Mouse (Mus musculus) hindbrain, postnatal 0 days (tissue): ENCODE measurements around the gene Cntln. TPM values are rescaled to one million over a fixed set of nuclear protein-coding genes. Genes with fewer than 3 reads are reported as not detected.
A peak's percentile ranks its signal among the peaks of the same experiment; 100 is the strongest.

Source experiments
- ATAC-seq: fragments of 200-750 bp; cut with Nextera tagmentation; 2 replicates; pipeline ENCODE4 v1.8.0; 2017; ENCODE audit warnings: mild to moderate bottlenecking, moderate TSS enrichment, moderate library complexity
- DNase-seq: peaks from one replicate; pipeline ENCODE4 v3.0.0-alpha.2; 2015; ENCODE audit warnings: low spot score
- H3K27ac ChIP-seq: fragments of 300-500 bp; sonication (generic); 2 replicates; pipeline ENCODE4 v1.5.1; 2014; ENCODE audit warnings: mild to moderate bottlenecking
- H3K27me3 ChIP-seq: fragments of 300-500 bp; sonication (generic); 2 replicates; pipeline ENCODE4 v1.6.1; 2014; ENCODE audit warnings: low read length, mixed read lengths; ENCODE audit not compliant: insufficient read depth
- H3K36me3 ChIP-seq: fragments of 300-500 bp; sonication (generic); 2 replicates; pipeline ENCODE4 v1.6.1; 2014; ENCODE audit warnings: low read length, mixed read lengths; ENCODE audit not compliant: insufficient read depth
- H3K4me1 ChIP-seq: fragments of 300-500 bp; sonication (generic); 2 replicates; pipeline ENCODE4 v1.6.1; 2014; ENCODE audit warnings: antibody characterized with exemption, low read length, mixed read lengths; ENCODE audit not compliant: insufficient read depth
- H3K4me2 ChIP-seq: fragments of 300-500 bp; sonication (generic); 2 replicates; pipeline ENCODE4 v1.6.1; 2014; ENCODE audit warnings: low read depth, mild to moderate bottlenecking, low read length, moderate library complexity, mixed read lengths
- H3K4me3 ChIP-seq: fragments of 300-500 bp; sonication (generic); 2 replicates; pipeline ENCODE4 v1.5.1; 2014; ENCODE audit warnings: low read length
- H3K9ac ChIP-seq: fragments of 300-500 bp; sonication (generic); replicated peaks from 2 replicates; pipeline ENCODE4 v1.6.1; 2014; ENCODE audit warnings: mild to moderate bottlenecking, low read length, moderate library complexity, mixed read lengths
- H3K9me3 ChIP-seq: fragments of 300-500 bp; sonication (generic); 2 replicates; pipeline ENCODE4 v1.6.1; 2016; ENCODE audit warnings: low read length, mixed read lengths
- CTCF ChIP-seq: IDR thresholded peaks from 2 replicates; pipeline ENCODE4 v1.5.1; 2016; ENCODE audit warnings: antibody characterized with exemption, control low read depth, low read depth
- WGBS: fragments of 180-500 bp; shearing (Covaris S2); extraction: QIAGEN DNeasy Blood & Tissue Kit; methylation state at CpG from one replicate; pipeline ENCODE4 v1.1.7; 2014; 5-methylcytosine and 5-hydroxymethylcytosine counted together
- polyA plus RNA-seq: library from polyadenylated mRNA; unstranded; fragments of >200 nt; fragmentation: Nextera tagmentation; extraction: Ambion mirVana; gene quantifications from 2 replicates; pipeline ENCODE4 v1.2.1, GENCODE M21; 2015
- total RNA-seq: library from RNA; depleted of rRNA; stranded (reverse); fragments of >200 nt; gene quantifications from 2 replicates; pipeline ENCODE4 v1.2.3, GENCODE M21; 2014

The Cntln gene
- total and polyA plus RNA-seq, 2 experiments from 2014 or later: 5.9 to 9.2 TPM

DNA sequence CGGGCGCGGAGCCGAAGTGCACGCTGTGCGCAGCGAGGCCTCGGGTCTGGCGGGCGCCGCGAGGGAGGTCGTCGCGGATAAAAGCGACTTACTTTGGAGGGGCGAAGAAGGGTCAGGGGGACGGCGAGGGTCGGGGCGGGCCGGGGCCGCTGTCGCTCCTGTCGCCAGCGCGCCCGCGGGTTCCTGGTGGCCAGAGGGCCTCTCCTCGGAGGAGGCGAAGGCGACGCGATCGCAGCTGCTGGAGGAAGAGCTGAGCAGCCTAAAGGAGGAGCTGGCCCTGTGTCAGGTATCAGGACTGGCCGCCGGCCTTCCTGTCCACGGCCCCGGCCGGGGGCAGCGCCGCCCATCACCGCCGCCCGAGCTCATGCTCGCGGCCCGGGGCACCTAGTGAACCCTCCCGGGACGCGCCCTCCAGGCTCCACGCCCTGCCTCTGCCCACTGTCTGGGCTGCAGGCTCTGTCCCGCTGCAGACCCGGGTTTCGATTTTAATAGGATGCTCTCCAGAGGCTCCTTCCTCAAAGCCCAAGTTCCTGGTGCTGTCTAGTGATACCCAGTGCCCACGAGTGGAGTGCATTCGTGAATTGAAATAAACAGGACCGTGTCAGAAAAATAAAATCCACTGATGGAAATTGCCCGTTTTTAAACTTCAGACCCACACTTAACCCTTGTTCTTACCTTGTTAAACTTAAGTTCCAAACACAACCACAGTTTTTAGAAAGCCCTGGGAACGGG is 596 bp downstream of the Cntln start:
- Histone ChIP-seq H3K4me2 (peak overlapping the region; percentile 93), H3K4me1 (no peaks in the 10 kb centered on the region), H3K27me3 (no peaks in the 10 kb centered on the region), H3K27ac (peak overlapping the region; percentile 81), H3K9me3 (no peaks in the 10 kb centered on the region), H3K9ac (peak overlapping the region; percentile 88), H3K36me3 (no peaks in the 10 kb centered on the region), H3K4me3 (peak overlapping the region; percentile 91)
- ATAC-seq: peak; percentile 73; the same call in 1 of the 2 replicates
- WGBS: 2% methylated on average over 53 of the region's 60 CpGs
- peak; percentile 61 for DNase-seq
- TF ChIP-seq CTCF: no peak

DNA sequence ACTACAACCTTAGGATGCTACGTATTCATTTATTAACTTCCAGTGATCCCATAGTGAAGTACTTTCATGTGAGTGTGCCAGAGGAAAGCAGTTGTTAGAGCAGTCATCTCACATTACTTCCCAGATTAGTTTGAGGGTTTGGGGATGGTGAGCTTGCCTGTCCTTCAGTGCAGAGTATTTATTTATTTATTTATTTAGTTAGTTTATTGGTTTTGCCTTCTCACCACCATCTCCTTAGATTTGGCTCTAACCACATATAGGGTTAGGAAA is 1.1 kb downstream of the Cntln start:
- no peak overlapping the region for H3K27ac ChIP-seq
- H3K36me3 ChIP-seq: no peaks in the 10 kb centered on the region
- no peaks in the 10 kb centered on the region for H3K9me3 ChIP-seq
- DNase-seq (peak; percentile 3), ATAC-seq (no peak)
- no peaks in the 10 kb centered on the region for H3K4me1 ChIP-seq
- H3K27me3 ChIP-seq: no peaks in the 10 kb centered on the region
- peak overlapping the region; percentile 88 for H3K9ac ChIP-seq
- H3K4me3 ChIP-seq: peak overlapping the region; percentile 91
- no peak for TF ChIP-seq CTCF
- peak overlapping the region; percentile 93 for H3K4me2 ChIP-seq
- 26% methylated on average over 1 of the region's 1 CpGs for WGBS

DNA sequence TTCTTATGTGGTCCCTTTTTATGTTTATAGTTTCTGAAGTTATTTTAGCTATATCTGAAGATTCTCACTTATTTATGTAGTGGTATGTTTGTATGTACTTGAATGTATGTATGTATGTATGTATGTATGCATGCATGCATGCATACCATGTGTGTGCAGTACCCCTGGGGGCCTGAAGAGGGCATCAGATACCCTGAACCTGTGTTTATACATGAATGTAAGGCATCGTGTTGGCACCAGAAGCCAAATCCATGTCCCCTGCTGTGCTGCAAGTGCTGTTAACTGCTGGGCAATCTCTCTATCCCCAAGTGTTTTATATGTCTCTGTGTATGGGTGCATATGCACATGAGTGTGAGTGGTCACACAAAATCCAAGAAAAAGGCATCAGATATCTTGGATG is 34.3 kb downstream of the Cntln start:
- H3K4me3 ChIP-seq: no peak overlapping the region
- no peaks in the 10 kb centered on the region for H3K27me3 ChIP-seq
- H3K4me1 ChIP-seq: no peaks in the 10 kb centered on the region
- no peak overlapping the region for H3K4me2 ChIP-seq
- H3K27ac ChIP-seq: no peak overlapping the region
- H3K9me3 ChIP-seq: no peaks in the 10 kb centered on the region
- WGBS: 75% methylated on average over 1 of the region's 1 CpGs
- DNase-seq (no peak), ATAC-seq (no peak)
- H3K9ac ChIP-seq: no peak overlapping the region
- TF ChIP-seq CTCF: no peak
- no peaks in the 10 kb centered on the region for H3K36me3 ChIP-seq

DNA sequence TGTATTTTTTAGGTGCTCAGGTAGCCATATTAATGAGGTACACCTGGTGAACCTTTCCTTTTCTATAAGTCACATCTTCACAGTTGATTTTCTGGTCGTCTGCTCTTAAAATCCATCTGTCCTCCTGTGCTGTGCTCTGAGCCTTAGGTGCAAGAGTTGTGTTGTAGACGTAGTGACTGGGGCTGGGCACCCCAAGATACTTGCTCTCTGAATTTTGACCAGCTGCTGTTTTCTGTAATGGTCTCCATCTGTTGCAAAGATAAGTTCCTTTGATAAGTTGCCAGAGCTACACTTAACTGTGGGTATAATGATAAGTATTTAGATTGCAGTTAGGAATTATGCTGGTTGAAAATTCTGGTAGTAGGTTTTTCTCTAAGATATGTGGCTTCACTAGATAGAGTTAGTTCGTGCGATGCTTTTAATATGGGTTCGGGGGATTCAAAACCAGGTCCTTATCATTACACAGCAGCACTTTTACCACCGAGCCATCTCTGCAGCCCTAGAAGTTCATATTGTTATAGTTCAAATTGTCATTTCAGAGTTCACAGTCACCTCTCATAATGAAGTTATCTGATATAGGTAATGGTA is 50.3 kb downstream of the Cntln start:
- ATAC-seq: no peak
- Histone ChIP-seq H3K36me3 (no peaks in the 10 kb centered on the region), H3K4me1 (no peaks in the 10 kb centered on the region), H3K4me3 (no peak overlapping the region), H3K27ac (no peak overlapping the region), H3K9me3 (no peaks in the 10 kb centered on the region), H3K4me2 (no peak overlapping the region), H3K27me3 (no peaks in the 10 kb centered on the region), H3K9ac (no peak overlapping the region)
- 92% methylated on average over 6 of the region's 6 CpGs for WGBS
- no peak for DNase-seq
- no peak for TF ChIP-seq CTCF

DNA sequence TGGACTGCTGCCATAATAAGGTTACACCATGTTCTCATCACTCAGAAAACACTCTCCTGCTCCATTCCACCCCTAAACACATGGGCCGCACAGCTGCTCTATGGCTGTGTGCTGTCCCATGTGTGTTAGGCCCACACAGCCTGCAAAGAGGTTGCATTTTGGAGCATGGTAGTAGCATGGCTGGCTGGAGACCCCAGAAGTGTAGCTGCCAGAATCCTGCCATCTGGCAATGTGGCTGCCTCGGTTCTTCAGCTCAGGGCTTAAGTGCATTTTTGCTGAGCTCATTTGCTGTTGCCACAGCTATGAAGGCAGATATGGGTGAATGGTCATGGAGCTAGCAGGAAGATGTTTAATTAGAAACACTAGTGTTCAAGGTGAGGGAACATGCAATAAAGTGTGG is 58.0 kb downstream of the Cntln start:
- Histone ChIP-seq H3K27me3 (no peaks in the 10 kb centered on the region), H3K27ac (no peak overlapping the region), H3K9me3 (no peaks in the 10 kb centered on the region), H3K9ac (no peak overlapping the region), H3K36me3 (no peaks in the 10 kb centered on the region), H3K4me2 (no peak overlapping the region), H3K4me1 (no peaks in the 10 kb centered on the region), H3K4me3 (no peak overlapping the region)
- peak; percentile 55 for DNase-seq
- WGBS: 33% methylated on average over 2 of the region's 2 CpGs
- ATAC-seq: peak; percentile 73
- no peak for TF ChIP-seq CTCF

DNA sequence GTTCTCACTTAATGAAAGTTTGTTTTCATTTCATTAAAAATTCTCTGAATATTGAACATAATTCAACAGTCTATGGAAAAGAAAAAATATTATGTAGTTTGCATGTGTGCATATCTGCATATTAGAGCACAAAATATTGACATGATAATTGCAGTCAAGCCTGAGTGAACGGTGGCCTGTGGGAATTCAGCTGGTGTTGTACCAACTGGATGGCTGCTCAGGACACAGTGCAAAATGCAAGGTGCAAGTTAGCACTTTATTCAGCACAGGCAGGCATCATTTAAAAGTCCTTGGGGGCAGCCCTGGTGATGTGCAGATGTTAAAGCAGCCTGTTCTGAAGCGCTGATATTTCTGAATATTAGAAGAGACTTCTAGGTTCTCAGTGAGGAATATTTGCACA is 58.5 kb downstream of the Cntln start:
- H3K36me3 ChIP-seq: no peaks in the 10 kb centered on the region
- no peaks in the 10 kb centered on the region for H3K9me3 ChIP-seq
- peak; percentile 8 for DNase-seq
- H3K27me3 ChIP-seq: no peaks in the 10 kb centered on the region
- TF ChIP-seq CTCF: no peak
- no peak for ATAC-seq
- no peak overlapping the region for H3K4me3 ChIP-seq
- no peak overlapping the region for H3K9ac ChIP-seq
- no peak overlapping the region for H3K27ac ChIP-seq
- no peaks in the 10 kb centered on the region for H3K4me1 ChIP-seq
- H3K4me2 ChIP-seq: no peak overlapping the region
- WGBS: 51% methylated on average over 2 of the region's 2 CpGs

DNA sequence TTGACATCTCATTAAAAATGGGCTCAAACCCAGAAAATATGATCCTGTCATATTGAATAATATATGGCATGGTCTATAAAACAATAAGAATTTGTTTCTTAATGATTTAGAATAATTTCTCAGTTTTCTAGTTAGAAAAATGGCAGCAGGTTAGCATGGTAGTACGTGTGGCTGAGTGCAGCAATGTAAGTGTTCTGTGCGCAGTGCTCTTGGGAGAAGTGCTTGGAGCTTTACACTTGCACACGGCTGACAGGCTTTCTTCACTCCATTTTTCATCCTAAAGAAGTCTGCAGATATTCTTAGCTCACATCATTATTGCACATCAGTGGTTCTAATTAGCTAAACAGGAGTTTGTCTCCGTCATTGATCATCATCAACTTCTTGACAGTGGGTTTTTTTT is 60.0 kb downstream of the Cntln start:
- no peaks in the 10 kb centered on the region for H3K27me3 ChIP-seq
- H3K4me3 ChIP-seq: no peak overlapping the region
- ATAC-seq (no peak), DNase-seq (no peak)
- no peak overlapping the region for H3K27ac ChIP-seq
- H3K36me3 ChIP-seq: no peaks in the 10 kb centered on the region
- 72% methylated on average over 4 of the region's 4 CpGs for WGBS
- TF ChIP-seq CTCF: no peak
- H3K4me2 ChIP-seq: no peak overlapping the region
- no peaks in the 10 kb centered on the region for H3K9me3 ChIP-seq
- H3K9ac ChIP-seq: no peak overlapping the region
- H3K4me1 ChIP-seq: no peaks in the 10 kb centered on the region
